Mouse (Mus musculus) stomach, postnatal 0 days (tissue): Measurements from ENCODE around the gene Mpig6b.

Experiments used
- CTCF ChIP-seq: IDR thresholded peaks from 2 replicates; pipeline ENCODE4 v1.5.1; 2016; ENCODE audit warnings: antibody characterized with exemption, low read depth, mild to moderate bottlenecking, moderate library complexity
- EP300 ChIP-seq: optimal IDR thresholded peaks from 2 replicates; pipeline ENCODE3; 2016; ENCODE audit warnings: antibody characterized with exemption

- peak; percentile 74 for TF ChIP-seq CTCF
- TF ChIP-seq EP300, result no peak
Measured at GRCm38 (mm10) chr17:35115046-35116019, 49.3 kb upstream of the Mpig6b start, which contains the start of gene Ly6g5b.
